Mouse (Mus musculus) cerebellum, adult 9-11 months (tissue): Measurements from ENCODE around the gene Eya2.

Source experiments
- DNase-seq: peaks from one replicate; pipeline ENCODE4 v3.0.0; 2022

Eya2 gene

DNA sequence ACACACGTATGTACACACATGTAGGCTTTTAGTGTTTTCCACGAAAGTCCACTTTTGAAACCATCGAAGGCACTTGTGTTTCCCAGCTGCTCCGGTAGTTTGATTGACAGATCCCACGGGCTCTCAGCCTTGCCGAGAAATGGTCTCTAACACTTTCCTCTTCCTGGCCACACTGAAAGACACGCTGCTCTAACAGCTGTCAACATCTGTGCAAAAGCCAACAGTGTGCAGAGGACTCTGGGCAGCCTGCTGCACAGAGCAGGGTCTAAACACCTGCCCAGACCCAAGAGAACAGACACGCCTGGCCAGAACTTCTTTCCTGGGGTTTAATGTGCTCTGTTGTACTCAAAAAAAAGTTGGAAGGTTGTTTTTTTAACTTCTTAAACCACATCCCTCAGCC is 124.5 kb downstream of the Eya2 start:
- no peak for DNase-seq

DNA sequence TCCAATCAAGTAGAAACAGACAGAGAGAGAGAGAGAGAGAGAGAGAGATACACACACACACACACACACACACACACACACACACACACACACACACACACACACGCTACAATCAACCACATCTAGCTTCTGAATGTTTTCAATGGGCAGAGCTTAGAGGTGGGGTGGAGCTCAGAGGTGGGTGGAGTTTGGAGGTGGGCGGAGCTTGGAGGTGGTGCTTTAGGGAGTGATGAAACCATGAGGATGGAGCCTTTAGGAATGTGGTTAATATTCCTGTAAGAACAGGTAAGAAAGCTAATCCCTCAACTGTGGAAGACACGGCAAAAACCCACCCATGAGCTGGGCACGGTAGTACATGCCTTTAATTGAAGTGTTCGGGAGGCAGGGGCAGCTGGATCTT is 127.1 kb downstream of the Eya2 start:
- DNase-seq = no peak

DNA sequence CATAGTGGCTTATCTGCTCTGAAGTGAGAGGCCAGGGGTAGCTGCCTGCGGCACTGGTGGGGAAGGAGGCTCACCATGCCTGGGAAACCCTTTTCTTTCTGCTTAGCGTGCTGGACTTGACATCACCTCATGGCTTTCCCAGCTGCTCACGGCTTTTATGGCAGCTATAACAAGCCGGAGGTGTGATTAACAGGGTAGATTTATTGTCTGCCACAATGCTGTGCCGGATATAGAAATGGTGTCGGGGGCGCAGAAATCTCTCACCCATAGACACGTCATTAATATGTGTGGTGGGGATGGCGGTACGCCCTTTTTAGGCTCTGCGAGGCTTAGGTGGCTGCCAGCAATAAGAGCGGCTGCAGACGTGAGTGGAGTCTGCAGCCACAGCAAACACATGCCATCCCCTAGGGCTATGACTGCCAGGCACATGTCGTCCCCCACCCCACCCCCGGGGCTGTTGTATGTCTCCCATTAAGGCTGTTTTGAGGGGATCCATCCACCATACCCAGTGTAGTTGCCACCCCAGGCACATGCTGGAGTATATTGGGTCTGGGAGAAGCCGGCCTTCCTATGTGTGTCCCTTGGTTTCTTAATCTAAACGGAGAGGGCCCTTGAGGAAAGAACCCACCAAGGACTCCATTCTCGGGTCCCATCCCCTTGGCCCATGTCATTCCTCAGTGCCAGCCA is 137.9 kb downstream of the Eya2 start:
- no peak for DNase-seq

DNA sequence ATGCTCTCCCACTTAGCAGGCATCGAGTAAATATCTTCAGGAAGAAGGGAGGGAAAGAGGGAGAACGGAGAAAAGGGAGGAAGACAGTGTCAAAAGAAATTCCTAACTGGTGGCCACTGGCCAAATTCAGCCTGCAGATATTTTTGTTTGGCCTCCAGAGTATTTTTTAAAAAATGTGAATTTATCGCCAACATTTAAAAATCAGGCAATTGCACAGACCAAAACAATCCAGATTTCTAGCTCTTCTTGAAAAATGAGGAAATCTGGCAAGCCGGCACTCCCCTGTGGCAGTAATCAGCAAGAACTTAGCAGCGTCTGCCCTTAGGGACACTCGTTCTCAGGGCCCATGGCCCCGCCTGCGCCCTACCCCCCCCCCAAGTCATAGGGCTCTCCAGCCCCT is 138.9 kb downstream of the Eya2 start:
- DNase-seq = no peak

DNA sequence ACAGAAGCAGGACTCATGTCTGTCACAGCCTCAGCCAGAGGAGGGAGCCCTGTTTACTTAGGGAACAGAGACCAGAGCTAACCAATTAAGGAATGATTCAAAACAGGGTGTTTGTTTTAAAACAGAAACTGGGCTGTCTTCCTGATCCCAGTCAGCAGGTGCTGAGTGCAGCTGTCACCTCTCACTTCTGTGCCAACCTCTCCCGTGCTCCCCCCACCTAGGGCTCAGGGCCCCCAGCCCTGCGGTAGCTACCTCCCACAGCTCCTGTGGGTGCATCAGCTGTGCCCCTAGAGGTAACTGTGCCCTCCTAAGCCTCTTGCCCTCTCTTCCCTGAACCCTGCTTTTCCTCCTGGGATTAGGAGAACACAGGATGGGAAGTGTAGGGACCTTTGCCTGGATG is 141.5 kb downstream of the Eya2 start:
- no peak for DNase-seq

DNA sequence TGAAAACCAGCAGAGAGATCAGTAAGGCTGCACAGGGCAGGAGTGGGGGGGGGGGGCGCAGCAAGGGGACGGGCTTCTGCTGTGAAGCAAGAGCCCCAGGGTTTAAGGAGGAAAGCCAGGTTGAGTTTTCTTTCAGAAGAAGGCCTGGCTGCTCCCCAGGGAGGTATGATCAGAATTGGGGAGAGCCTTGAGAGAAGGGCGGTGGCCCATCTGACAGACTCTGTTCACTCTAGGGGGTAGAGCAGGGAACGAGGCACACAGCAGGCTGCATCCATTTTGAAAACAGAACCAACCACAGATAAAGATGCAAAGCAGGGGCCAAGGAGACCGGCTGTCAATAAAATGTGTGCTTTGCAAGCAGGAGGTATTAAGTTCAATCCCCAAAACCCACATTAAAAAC is 145.5 kb downstream of the Eya2 start:
- DNase-seq = no peak

DNA sequence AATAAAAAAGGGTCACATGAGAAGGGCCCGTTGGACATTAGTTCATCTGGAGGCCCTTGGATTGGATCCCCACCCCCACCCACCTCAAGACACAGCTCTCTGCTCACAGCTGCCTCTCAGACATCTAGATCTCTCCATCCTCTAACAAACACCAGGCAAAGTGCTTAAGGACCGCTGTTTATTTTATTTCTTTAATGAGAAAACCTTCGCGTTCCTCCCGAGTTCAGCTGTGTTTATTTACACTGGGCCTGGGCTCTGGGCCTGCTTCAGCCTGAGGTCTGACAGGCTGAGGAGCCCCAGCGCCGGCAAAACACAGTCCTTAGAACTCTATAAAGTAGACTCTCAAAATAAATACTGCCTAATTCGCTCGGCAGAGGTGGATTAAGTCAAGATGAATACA is 146.2 kb downstream of the Eya2 start:
- DNase-seq = no peak

DNA sequence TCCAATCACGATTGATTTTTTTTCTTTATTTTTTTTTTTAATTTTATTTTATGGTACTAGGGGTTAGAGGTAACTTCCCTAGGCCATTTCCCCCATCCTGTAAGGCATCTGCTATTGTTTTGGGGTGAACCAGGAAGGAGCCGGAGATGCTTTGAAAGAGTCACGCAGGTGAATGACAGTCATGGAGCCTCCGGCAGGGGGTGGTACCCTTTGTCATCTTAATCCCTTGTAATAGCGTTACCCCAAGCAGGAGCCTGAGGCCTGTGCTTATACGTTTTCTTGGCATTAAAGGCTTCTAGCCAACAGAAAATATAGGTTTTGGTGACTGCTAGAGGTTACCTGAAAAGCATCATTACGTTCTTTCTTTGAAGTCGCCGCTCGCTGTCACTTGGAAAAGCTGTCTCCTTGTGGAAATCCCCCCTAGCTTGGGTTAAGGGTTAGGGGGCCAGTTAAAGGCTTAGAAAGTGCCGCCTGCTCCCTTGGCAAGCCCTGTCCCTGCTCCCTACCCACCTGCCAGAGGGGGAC is 146.8 kb downstream of the Eya2 start:
- no peak for DNase-seq

DNA sequence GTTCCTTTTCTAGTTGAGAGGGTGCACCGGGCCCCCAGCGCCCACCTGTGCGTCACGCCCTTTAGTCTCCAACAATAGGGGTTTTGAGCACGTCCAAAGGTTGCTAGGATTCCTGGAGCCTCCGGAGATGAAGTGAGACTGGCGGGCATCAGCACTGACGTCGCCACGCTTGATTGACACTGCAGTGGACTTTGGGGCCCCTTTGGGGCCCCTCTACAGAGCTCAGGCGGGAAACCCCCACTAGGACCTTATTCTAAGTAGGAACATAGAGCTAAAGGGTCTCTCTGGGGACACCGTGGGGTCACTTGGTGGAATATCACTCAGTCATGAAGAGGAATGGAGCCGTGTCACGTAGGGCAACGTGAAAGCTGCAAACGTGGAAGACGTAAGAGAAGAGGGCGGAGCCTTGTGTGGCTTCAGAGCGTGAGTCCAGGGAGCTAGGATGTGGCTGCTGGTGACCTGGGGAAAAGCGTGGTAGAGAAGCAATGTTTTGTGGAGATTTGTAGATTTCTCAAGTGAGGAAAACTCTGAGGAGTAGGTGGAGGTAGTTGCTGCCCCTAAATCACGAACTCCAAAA is 147.5 kb downstream of the Eya2 start:
- no peak for DNase-seq

DNA sequence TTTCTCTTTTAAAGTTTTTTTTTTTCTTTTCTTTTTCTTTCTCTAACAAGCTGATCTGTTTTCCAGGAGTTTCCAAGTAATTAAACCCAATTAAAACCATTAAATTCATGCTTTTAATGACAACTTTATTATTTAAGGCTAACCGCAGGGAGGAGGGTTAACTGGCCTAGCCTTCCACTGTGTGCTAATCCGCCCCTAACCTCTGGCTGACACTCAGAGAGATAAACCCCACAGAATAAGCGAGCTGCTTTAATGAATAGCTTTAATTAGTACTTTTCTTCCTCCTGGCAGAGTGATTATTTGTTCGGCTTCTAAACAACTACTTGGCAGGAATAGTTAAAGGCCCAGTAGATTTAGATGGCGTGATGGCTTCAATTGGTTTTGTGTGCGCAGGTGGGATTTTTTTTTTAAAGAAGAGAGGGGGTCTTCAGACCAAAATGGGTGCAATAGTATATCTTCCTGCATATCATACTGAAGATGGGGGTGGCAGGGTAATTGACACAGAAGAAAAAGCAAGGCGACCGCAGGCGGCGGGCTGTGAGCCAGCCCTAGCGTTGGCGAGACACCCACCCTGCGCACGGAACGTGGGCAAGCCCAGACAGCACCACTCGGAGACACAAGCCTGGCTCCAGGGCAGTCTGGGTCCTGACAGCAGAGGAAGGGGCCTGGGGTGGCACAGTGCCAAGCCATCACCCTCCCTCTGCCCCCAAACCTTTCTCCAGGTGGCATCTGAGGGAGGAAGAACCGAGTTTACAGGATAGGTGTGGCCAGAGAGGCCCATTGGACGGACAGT is 150.7 kb downstream of the Eya2 start:
- no peak for DNase-seq

DNA sequence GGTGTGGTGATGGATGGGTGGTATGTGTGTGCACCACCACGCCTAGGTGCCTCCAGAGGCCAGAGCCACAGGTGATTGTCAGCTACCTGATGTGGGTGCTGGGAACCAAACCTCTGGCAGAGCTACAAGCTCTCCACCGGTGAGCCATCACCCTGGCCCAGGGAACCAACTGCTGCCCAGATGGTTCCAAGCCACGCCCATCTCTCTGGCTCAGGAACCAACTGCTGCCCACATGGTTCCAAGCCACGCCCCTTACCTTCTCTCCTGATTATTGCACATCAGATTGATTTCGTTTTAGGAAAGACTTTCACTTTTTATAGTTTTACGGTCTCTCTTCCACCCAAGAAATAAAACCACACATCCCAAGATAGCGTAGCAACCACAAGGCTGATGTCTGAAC is 153.1 kb downstream of the Eya2 start:
- no peak for DNase-seq

DNA sequence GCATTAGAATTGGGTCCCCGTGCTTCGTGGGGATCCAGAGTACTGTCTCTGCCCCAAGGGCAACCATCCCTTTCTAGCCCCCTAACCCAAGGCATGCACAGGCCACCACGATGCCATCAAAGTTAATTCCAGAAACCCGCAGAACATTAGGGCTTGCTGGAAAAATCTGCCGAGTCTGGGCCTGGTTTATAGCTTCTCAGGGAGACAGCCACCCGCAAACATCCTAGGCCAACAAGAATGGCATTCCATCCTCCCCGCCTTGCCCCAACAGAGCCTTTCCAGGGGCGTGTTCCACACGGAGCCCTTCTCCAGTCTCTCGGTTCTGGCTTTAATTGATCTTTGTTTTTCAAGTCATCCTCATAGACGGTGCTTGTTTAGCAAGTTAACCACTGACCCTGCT is 153.6 kb downstream of the Eya2 start:
- DNase-seq = no peak

DNA sequence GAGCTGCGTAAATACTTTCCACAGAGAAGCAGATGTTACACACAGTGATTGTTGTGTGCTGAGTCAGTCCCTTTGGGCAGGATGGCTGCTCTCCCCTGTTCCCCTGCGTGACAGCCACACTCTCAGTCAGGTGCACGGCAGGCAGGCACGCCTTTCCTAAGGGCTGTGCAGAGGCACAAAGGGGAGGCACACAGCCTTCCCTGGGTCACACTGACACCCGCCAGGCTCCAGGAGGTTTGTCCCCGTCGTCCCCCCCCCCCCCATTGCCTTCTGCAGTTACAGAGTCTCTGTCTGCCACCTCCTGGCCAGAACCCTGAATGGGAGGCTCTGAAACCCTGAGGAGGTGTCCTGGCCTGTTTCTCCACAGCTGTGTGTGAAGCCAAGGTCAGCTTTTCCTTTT is 156.2 kb downstream of the Eya2 start:
- DNase-seq = no peak

DNA sequence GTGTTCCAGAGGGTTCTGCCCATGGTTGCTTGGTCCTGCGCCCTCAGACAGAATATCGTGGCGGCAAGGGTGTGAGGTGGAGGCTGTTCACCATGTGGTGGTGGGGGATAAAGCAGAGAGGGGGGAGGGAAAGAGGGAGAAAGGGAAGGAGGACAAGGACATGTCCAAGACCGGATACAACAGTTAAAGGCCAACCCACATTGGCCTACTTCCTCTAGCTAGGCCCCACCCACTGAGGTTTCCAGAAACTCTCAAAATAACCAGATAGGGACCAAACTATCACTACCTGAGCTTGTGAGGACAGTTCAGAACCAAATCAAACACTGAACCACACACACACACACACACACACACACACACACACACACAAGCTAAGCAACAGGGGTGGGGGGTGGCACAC is 157.9 kb downstream of the Eya2 start:
- no peak for DNase-seq

DNA sequence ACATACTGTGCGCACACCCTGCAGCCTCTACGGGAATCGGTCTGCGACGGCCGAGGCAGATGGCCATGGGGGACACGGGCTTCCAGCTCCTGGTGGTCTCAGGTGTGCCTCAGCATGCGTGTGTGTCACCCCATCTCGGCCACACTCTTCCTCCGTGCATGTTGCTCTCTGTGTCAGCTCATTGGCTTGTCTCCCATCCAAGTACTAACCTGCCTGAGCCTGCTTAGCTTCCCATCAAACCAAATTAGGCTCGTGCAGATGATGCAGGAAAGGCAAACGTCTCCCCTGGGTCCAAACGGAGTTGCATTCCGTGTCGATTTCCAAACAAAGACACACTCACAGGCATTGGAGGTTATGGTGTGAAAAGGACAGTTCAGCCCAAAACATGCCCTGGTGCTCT is 163.0 kb downstream of the Eya2 start:
- no peak for DNase-seq

DNA sequence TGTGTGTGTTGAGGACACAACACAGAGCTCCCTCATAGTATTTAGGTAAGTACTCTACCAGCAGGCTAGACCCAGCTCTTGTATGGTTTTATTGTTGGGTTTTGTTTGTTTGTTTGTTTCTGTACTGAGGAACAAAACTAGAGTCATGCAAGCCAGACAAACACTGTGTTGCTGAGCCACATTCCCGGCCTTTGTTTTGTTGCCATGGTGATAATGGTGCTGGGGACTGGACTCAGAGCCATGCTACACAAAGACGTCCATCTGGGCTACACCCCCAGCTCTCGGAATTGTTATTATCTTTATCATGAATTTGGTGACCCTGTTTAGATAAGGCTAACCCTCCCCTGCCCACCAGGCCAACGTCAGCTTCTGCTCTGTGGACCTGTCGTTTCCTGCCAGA is 163.7 kb downstream of the Eya2 start:
- no peak for DNase-seq

DNA sequence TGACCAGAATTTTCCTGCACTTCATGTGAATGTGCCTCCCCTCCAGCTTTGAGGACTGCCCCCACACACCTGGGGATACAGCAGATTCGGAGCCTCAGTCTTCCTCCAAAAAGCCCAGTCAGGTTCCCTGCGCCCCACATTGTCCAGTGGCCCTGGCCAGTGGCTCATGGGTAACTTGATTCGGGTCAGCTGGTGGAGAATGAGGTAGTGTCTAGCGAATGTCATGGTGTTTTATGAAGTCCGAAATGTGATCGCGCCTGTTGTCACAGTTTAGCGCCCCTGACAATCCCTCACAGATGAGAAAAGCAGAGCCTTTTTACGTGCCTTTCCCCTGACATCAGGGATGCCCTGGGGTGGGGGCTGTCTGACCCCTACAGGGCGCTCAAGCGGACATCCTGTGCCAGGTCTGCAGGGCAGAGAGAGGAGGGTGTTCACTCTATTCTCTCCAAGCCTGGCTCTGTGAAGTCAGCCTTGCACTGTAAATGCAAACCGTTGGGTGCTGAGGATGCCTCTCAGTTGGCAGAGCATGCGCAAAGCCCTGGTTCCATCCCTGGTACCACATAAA is 164.7 kb downstream of the Eya2 start:
- DNase-seq = no peak

DNA sequence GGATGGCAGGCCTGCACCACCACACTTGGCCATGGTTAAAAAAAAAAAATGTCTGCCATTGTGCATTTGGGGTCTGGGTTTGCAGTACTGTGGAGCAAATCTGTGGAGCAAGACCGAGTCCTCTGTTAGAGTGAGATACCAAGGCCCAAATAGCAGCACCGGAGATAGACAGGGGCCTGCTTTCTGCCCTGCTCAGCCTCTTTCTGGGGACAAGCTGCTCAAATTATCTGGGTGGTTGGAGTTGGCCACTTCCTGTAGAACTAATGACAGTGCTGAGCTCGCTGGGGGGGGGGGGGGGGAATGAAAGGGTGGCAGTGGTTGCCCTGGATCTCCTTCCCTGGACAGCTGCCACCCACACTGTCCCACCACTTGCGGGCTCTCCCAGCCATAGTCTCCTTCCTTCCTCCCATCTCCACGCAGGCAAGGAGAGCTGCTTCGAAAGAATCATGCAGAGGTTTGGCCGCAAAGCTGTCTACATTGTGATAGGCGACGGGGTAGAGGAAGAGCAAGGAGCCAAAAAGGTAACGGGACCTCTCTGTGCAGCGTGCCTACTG is 174.1 kb downstream of the Eya2 start:
- DNase-seq = no peak

DNA sequence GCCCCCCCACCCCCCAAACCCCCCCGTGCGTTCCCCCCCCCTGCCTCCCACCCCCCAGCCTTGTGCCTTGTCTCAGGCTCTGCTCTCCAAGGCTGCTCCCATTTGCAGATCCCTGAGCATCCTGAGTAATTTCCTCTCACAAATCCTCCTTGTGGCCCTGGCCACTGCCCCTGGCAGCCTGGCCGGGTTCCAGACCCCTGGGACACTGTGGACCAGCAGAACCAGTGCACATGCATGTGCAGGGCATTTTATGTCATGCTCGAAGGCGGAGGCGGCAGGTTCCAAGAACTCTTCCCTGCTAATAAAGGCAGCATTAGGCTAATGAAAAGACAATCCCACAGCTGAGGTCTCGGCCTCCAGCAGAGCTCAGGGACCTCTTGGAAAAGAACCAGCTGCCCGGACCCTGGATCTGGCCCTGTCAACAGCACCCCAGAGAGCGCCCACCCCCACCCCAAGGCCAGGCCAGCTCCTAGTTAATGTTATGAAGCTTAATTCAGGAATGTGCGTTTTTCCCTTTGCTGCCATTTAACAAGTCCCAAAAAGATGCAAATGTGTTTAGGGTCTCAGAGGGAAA is 174.6 kb downstream of the Eya2 start:
- DNase-seq = no peak

DNA sequence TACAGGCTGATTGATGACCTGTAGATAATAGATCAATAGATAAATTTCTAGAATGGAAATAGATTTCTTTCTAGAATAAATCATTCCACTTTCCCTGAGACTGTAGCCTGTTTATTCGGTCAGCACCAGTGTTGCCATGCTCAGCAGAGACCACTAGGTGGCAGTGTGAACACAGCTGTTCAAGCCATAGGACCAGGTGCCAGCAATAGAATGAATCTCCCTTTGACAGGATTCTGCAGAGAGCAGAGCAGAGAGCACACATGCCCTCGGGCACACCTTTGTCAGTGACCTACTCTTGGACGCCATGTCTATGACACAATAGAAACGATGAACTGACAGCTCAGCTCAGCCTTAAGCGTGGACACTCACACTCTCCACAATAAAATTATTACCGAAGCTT is 184.1 kb downstream of the Eya2 start:
- peak; percentile 80 for DNase-seq

DNA sequence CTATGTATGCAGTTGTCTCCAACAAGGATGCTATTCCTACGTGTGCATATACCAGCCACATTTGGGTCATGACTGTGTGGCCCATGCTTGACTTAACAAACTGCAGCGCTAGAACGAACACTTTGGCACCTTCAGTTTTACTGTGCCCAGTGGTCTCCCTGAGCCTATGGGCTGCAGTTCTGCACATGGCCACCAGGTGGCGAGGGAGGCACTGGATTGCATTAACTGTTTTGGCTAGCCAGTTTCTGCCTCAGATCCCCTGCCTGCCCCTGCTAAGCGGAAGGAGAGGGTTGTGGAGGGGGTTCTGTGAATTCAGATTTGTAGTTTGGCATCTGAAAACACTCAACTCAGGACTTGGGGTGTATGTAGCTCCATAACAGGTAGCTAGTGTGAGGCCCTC is 187.5 kb downstream of the Eya2 start:
- DNase-seq = peak; percentile 68

DNA sequence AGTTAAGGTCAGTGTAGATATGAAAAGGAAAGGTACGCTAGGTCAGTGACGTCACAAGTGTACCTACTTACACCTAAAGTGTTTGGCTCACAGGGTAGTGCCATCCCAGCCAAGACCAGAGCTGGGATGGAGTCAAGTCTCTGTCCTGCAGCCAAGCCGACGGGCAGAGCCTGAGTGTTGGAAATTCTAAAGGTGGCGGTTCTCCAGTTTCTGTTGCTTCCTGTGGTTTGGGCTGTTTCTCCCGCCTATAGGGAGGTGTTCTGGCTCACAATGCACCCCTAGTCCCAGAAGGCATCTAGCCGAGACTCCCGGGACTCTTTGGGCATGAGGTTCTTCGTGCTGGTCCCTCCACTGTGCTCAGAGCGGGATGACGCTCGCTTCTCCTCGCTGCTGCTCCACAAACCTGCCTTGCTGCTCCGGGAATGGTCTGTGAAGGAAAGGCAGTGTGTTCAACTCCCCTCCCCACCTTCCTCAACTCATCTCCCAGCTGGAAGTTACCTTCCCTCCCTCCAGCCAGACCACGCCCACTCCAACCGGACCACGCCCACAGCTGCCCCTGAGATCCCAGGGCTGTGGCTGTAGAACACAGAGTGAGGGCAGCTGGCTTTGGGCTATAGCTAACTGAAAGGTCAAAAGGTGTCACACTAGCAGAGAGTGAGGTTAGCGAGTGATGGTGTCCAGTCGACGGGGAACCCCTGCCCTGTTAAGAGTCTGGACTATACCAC is 190.6 kb downstream of the Eya2 start:
- DNase-seq = peak; percentile 70
